Mouse (Mus musculus) activated CD4-positive, CD25-positive, alpha-beta regulatory T cell (primary cell): Measurements from ENCODE around the gene Isl1. TPM values are rescaled to one million over a fixed set of nuclear protein-coding genes. Genes with fewer than 3 reads are reported as not detected.

Experiments used
- polyA plus RNA-seq, 2 experiments: library from polyadenylated mRNA; unstranded; fragments of 100-300 nt; shearing (Covaris generic); gene quantifications; one replicate each; pipeline ENCODE4 v1.2.1; 2017

The Isl1 gene
- polyA plus RNA-seq, result under 1 TPM in 1 of 2 experiments, not detected in 1; 0.25 TPM

DNA sequence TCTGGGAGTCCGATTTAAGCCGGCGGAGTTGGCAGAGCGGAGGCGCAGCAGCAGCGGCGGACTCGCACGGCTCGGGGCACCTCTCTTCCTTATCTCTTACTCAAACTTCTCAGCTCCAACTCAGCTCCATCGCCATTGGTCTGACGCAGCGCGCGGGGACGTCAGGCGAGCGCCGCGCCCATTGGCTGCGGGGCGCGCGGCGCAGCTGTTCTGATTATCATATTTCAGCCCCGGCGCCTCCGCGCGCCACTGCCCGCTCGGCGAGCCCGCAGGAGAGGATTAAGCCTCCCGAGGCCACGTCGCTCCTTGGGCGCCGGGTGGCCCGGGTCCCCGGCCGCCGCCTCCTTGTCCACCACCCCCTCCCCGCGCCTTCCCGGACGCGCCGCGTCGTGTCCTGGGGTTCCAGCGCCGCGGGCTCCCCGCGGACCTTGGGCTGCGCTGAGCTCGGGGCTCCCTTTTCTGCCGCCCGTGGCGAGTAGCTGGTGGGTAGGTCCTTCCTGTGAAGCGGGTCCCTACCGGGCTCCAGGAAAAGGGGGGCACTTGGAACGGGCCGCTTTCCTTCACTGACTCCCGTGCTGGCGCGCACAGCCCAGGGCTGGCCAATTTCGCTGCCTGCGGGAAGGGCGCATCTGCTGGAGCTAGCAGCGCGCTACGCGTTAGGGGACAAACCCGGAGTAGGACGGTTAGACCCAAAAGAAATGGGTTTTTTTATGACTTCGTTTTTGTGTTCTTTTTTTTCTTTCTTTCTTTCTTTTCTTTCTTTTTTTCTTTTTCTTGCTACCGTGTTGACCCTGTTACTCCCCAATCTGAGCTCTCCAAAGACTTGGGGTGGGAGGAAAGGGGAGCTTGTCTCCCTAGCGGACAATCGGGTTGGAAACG, at the start of gene Isl1:
Isl1 (minus strand) TSS at position 106 of the 879 bp plus-strand sequence.

